Mouse (Mus musculus) spleen, embryonic (tissue): ENCODE data around the gene Gm28961.
"Not testable (repeated sequence)": the region's sequence is repeated elsewhere in the genome, so short reads cannot be mapped to it uniquely, and the experiment has no call there.

Source experiments
- CTCF ChIA-PET: fragments of 350-600 bp; sonication (Branson Sonifier 250); formaldehyde crosslinking; loops from one replicate; lab custom pipeline; 2022; lab: Charles Lee

Gm28961 gene

DNA sequence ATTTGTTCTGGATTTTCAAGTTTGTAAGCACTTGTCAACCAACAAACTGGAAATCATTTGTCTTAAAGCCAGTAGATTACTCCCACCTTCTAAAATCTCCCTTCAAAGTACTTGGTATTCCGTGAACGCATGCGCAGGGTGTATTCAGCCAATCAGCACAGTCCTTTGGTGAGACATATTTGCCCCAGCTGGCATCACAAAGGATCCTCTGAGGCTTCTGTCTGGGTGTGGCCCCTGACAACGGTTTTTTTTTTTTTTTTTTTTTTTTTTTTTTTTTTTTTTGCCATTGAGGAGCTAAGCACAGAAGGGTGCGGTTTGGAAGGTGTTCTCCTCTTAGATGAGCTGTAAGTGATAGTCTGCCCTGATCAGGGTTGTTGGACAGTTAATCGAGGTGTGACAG is at the start of gene Gm28961:
Gene Gm28961, plus strand, starts transcription at position 301 of the 400 bp plus-strand sequence.
- CTCF ChIA-PET, result not testable (repeated sequence)
